Mouse (Mus musculus) myocyte (in vitro differentiated cells): ENCODE results near the gene Gm49333.

Source experiments
- CEBPB ChIP-seq: IDR thresholded peaks from 2 replicates; pipeline ENCODE4 v1.6.1; 2011; ENCODE audit warnings: mild to moderate bottlenecking, moderate library complexity; ENCODE audit not compliant: poor library complexity, insufficient read depth, severe bottlenecking
- E2F4 ChIP-seq: IDR thresholded peaks from one replicate; pipeline ENCODE4 v1.6.1; 2011; ENCODE audit warnings: mild to moderate bottlenecking, control low read depth, moderate library complexity; ENCODE audit not compliant: insufficient read depth
- MYOD1 ChIP-seq, 3 experiments: IDR thresholded peaks; one replicate each; pipeline ENCODE4 v1.6.1; 2011; ENCODE audit warnings: control low read depth in 2 of 3, low read depth in 2 of 3, mild to moderate bottlenecking in 2 of 3, moderate library complexity in 1 of 3; ENCODE audit not compliant: insufficient read length in 2 of 3, control insufficient read depth in 1 of 3
- MYOG ChIP-seq, 3 experiments: IDR thresholded peaks; one replicate each; pipeline ENCODE4 v1.6.1; 2011; ENCODE audit warnings: control low read depth in 2 of 3, low read depth in 2 of 3, mild to moderate bottlenecking in 2 of 3; ENCODE audit not compliant: insufficient read length in 2 of 3, control insufficient read depth in 1 of 3, insufficient read depth in 1 of 3
- POLR2A ChIP-seq: IDR thresholded peaks from one replicate; pipeline ENCODE4 v1.6.1; 2011; ENCODE audit warnings: low read depth, mild to moderate bottlenecking, control low read depth, moderate library complexity; ENCODE audit not compliant: insufficient read length
- POLR2AphosphoS2 ChIP-seq: IDR thresholded peaks from one replicate; pipeline ENCODE4 v1.6.1; 2011; ENCODE audit warnings: low read depth, control low read depth; ENCODE audit not compliant: insufficient read length
- REST ChIP-seq: IDR thresholded peaks from one replicate; pipeline ENCODE4 v1.6.1; 2011; ENCODE audit warnings: mild to moderate bottlenecking, control low read depth, moderate library complexity; ENCODE audit not compliant: insufficient read depth, insufficient read length
- SRF ChIP-seq: IDR thresholded peaks from one replicate; pipeline ENCODE4 v1.6.1; 2011; ENCODE audit warnings: low read depth; ENCODE audit not compliant: control insufficient read depth, insufficient read length
- USF1 ChIP-seq: IDR thresholded peaks from one replicate; pipeline ENCODE4 v1.6.1; 2011; ENCODE audit warnings: low read depth, mild to moderate bottlenecking, control low read depth, moderate library complexity

GRCm38 (mm10) chr16:20657661-20658060 is 46.3 kb downstream of the Gm49333 start:
- no peak for TF ChIP-seq USF1
- no peak for TF ChIP-seq POLR2A
- TF ChIP-seq SRF: no peak
- no peak for TF ChIP-seq POLR2AphosphoS2
- TF ChIP-seq CEBPB: no peak
- TF ChIP-seq E2F4: no peak
- no peak for TF ChIP-seq MYOD1 (IDR thresholded peaks at IDR 0.05; ENCODE audit: control insufficient read depth in 1 of 3, insufficient read length in 2 of 3, low read depth in 2 of 3)
- TF ChIP-seq MYOG (IDR thresholded peaks at IDR 0.05; ENCODE audit: control insufficient read depth in 1 of 3, insufficient read depth in 1 of 3, insufficient read length in 2 of 3, low read depth in 2 of 3): no peak
- no peak for TF ChIP-seq REST
